Mouse (Mus musculus): Measurements from ENCODE around the gene Lzts3.
A peak's percentile ranks its signal among the peaks of the same experiment; 100 is the strongest.
"Not testable (repeated sequence)": the region's sequence is repeated elsewhere in the genome, so short reads cannot be mapped to it uniquely, and the experiment has no call there.

The Lzts3 gene

DNA sequence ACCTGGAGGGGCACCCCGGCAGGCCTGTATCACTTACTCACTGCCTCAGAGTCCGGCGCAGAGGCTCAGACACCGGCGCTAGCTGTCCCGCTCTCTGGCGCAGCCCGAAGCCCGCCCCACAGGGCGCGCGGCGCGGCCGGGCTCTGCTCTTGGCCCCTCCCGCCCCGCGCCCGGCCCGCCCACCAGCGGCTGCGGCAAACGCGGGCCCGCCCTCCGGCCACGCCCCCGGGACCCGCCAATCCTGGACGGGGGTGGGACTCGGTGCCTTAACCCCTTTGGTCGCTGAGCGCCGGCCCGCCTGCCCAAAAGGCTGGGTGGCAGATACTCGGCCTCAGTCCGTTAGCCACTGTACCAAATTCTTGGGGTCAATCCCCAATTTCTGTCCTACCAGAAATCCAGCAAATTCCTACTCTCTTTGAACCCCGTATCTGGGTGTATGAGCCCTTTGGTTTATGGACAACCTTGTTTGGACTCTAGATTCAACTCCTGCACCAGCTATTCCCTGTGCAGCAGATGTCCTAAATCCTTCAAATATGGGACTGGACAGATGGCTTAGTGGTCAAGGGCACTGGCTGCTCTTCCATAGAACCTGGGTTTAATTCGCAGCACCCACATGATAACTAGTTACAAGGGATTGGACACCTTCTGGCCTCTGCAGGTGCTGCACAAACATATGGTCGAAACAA, at the start of gene Lzts3:
Gene Lzts3, minus strand, starts transcription at position 120 of the 686 bp plus-strand sequence.
- peak; percentile 95 for DNase-seq

- DNase-seq: no peak
These were observed 46.4 kb upstream of the Lzts3 start for GRCm38 (mm10) chr2:130689011-130689410.

DNA sequence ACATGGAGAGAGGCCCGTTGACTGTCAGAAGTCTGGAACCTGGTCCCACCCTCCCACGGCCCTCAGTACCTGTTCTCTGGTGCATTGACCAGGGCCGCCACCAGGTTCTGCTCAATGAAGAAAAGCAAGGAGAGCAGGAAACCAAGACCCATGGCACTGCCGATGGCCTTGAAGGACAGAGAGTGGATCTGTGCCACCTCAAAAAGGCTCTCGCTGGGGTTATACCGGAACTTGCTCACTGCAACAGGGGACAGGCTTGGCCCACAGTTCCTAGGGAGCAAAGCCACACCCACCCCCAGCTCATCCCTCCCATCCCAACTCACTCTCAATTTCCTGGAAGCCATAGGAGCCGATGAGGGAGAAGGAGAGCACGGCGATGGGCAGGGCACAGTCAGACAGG, 42.8 kb upstream of the Lzts3 start:
- DNase-seq: no peak

- DNase-seq: no peak
These were observed 38.9 kb upstream of the Lzts3 start for GRCm38 (mm10) chr2:130681531-130681930.

DNA sequence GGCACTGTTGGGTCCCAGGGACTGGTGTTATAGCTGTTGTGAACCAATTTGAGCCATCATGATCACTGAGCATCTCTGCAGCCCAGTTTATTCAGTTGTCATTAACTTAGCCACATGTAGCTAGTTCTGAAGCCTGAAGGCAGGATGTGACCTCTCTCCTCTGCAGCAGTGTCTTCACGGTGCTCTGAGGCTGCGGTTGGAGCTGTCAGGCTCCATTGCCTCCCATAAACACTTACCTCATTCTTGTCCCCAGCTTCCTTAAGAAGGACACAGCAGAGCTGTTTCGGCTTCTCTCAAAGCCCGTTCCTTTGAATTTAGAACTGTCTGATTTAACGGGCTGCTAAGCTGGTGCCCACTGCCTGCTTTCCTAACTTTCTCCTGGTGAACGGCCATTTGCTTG, 37.3 kb upstream of the Lzts3 start:
- DNase-seq: no peak

- DNase-seq: no peak
These were observed 36.6 kb upstream of the Lzts3 start for GRCm38 (mm10) chr2:130679154-130679553.

- no peak for DNase-seq
These were observed 34.6 kb upstream of the Lzts3 start for GRCm38 (mm10) chr2:130677211-130677610.

- peak; percentile 89 to 92 for DNase-seq
These were observed 25.0 kb upstream of the Lzts3 start, which contains the start of gene Itpa for GRCm38 (mm10) chr2:130667559-130667958. Gene Itpa (plus strand): TSS chr2:130667610.

DNA sequence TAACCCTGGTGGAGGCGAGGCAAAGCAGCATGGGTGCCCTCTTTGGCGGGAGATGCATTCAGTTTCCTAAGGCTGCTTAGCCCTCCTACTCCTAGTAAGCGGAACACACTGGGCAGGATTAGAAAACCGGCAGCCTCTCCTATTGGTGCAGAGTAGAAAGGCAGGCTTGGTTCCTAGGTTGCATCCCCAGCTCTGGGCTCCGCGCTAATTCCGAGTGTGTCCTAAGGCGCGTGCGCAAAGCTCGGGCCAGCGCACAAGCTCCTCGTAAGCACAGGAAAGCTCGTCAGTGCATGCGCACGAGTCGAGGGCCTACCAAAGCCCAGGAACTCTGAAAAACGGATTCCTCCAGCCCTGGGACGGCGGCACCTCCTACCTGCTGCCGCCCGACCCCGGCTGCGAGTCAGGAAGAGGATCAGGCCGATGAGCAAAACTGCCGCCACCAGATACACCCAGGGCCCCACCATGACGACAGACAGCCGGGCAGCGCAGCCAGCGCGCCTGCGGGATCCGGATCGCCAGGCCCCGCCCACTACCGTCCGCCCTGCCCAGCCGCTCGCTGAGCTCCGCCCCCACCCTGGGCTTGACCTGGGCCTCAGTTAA, 21.6 kb upstream of the Lzts3 start, which contains the start of gene Ddrgk1:
Gene Ddrgk1, minus strand, starts transcription at position 558 of the 600 bp plus-strand sequence.
- peak; percentile 94 to 96 for DNase-seq

DNA sequence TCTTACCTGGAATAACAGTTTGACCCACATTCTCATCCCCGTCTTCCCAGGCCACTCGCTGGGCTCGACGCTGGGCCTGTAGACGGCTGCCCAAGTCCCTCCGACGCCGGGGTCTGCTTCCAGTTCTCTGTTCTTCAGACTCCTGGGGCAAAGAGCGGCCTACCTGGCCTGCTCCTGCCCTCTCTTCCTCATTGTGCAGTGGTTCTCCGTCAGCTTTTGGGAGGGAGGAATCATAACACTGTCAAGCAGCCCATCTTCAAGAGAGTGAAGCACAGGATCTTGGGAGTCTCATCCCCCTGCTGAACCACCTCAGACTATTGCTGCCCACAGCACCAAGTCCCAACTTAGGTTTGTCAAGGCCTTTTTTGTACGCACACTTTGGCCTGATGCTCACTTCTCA, 20.7 kb upstream of the Lzts3 start:
- no peak for DNase-seq

- no peak for DNase-seq
These were observed 15.9 kb upstream of the Lzts3 start for GRCm38 (mm10) chr2:130658530-130658929.

GRCm38 (mm10) chr2:130657541-130657940, 14.9 kb upstream of the Lzts3 start:
- DNase-seq: no peak

DNA sequence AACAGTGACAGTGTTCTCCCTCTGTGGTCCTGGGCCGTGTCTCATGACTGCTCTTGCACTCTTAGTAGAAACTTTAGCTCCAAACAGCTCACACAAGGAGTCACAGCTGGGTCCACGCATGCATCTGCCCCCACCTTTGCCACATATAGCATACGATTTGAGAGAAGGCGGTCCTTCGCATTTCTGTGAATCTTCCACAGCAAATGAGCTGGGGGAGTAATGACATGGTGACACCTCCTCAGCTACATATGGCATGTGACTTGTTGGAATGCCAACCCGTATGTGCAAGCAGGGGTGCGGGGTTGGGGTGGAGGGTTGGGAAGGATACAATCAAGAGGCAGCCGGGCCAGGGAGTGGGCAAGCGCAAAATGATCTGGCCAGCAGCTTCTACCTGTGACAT, 13.9 kb upstream of the Lzts3 start:
- no peak for DNase-seq

- no peak for DNase-seq
These were observed 13.2 kb upstream of the Lzts3 start for GRCm38 (mm10) chr2:130655660-130656339.

DNA sequence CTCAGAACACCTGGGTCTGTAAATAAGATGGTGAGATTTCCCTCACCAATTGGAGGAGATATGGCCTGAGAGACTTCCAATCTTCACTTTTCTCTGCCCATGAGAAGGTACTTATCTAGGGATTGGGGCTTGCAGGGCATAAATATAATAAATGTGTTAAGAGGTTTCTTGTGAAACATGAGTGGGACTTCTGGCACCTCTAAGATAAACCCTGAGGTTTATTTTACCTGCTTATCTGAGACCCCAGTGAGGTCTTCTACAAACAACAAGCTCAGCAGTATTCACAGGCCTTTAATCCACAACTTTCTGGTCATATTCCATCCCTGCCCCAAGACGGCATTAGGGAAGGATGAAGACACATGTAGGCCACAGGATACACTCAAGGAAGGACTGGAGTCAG, 11.2 kb upstream of the Lzts3 start:
- DNase-seq: no peak

- no peak for DNase-seq
These were observed 10.7 kb upstream of the Lzts3 start for GRCm38 (mm10) chr2:130653303-130653702.

GRCm38 (mm10) chr2:130649028-130649427, 6.4 kb upstream of the Lzts3 start:
- DNase-seq: not testable (repeated sequence)

DNA sequence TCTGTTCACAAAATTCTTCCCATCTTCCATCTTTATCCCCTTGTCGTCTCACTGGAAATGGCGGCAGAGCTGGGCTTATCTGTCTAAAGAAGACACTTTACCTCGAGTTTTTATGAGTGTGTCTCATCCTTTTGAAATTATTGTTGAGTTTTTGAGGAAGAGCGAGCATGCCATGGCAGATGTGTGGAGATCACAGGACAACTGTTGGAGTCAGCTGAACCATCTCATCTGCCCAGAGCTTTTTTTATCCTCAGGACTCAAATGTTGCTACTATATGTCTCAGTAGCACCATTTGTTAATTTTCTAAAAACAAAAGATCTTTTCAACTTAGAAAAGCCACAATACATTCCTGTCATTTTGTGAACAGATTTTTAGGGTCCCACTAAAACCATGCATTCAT, 2.6 kb upstream of the Lzts3 start:
- DNase-seq: no peak

DNA sequence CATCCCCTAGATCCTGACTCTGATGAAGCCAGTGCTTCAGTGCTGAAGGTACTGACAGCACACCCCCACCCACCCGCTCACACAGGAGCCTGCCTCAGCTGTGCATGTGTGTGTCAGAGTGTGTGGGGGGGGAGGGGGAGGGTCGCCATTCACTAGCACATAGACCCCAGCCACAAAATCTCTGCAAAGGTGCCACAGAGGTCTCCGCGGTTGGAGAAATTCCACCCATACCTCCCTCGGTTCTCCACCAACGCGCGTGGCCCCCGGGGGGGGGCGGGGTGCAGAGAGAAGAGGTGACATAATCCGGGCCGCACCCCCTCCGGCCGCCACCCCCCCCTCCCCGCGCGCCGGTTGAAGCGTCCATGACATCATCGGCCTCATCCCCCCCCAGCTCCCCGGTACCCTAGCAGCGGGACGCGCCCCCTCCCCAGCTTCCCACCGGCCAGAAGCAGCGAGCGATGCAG, 374 bp downstream of the Lzts3 start:
- no peak for DNase-seq

DNA sequence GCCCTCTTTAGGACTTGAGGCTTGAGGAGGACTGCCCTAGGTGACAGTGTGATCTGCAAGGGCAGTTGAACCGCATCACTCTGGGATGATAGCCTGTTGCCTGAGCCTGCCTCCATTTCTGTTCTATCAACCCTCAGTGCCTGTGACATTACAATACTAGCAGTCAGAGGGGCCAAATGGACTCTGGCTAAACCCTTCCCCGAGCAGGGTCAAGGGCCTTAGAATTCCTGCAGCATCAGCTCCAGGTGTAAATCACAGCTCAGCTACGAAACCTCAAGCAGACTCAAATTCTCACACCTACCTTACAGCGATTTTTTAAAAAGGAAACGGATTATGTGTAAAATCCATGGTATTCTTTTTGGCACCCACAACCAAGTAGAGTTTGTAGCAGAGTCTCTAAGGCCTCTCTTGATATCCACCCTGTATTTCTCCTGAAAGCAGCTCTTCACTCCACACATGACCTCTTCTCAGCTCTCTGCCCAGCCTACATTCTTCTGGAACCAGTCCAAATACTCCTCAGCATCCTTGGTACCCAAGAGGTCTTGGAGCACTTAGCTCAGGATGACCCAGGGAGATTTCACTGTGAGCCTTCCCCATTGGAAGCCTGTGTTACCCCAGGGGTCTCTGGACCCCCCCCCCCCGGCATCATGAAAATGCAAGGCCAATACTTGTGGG, 1.1 kb downstream of the Lzts3 start:
- no peak for DNase-seq

GRCm38 (mm10) chr2:130639276-130639675, 3.3 kb downstream of the Lzts3 start:
- no peak for DNase-seq

DNA sequence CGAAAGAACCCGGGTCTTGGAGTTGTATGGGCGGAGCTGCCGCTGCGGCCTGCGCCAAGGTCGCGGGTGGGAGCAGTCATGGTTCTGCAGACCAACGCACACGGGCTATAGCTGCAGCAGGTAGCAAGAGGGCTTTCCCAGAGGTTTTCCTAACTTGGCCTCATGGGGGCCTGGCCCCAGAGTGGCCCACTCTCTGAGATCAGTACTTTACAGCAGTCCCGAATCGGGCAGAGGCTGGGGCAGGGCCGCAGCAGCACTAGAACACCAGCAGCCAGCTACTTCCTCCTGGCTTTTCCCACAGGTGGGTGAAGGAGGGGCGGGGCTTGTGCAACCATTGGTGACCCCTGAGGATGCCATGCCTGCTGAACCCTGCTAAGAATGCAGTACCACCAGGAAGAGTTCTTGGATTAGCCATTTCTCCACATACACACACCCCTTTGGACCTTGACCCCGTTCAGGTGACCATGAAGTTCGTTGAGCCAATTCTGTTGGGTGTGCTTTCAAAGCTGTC, 4.4 kb downstream of the Lzts3 start:
- no peak for DNase-seq

DNA sequence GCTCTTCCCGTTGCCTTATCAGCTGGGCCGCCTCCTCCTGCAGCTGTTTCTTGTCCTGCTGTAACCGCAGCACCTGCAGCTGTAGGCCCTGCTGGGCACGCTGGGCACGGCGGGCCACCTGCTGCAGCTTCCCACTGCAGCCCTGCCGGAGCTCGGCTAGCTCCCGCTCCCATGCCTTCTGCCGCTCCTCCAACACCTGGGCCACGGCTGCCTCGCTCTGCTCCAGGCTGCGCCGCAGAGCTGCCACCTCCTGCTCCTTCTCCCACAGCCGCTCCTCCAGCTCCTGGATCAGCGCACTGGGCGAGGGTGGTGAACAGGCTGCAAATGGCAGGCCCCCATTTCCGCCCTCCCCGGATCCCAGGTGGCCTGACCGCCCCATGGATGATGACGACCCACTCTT, 6.8 kb downstream of the Lzts3 start:
- no peak for DNase-seq

Measured in lung, postnatal 4 days (tissue).